Mouse (Mus musculus) MEL (cell line): ENCODE results near the gene Rps15. TPM values are rescaled to one million over a fixed set of nuclear protein-coding genes. Genes with fewer than 3 reads are reported as not detected.

Experiments used
- DNase-seq: peaks from one replicate; pipeline ENCODE4 v3.0.0; 2011; ENCODE audit warnings: low read depth, low spot score
- H3K27ac ChIP-seq: 2 replicates; pipeline ENCODE4 v1.5.1; 2012; ENCODE audit warnings: low read depth, mild to moderate bottlenecking, control low read depth, low read length, moderate library complexity; ENCODE audit not compliant: control insufficient read depth
- H3K27me3 ChIP-seq, 2 experiments: fragments of 150-350 bp in 1 of 2; sonication (generic) in 1 of 2; 2 replicates each; pipeline ENCODE4 v1.6.1; 2012; ENCODE audit warnings: low read length in 2 of 2, mild to moderate bottlenecking in 2 of 2, improper control_type of control experiment in 1 of 2, moderate library complexity in 1 of 2; ENCODE audit not compliant: insufficient read depth in 2 of 2, control insufficient read depth in 1 of 2
- H3K36me3 ChIP-seq, 2 experiments: 2 replicates each; pipeline ENCODE4 v1.6.1; 2012 to 2014; ENCODE audit warnings: low read length in 2 of 2, improper control_type of control experiment in 1 of 2, inconsistent platforms in 1 of 2, mild to moderate bottlenecking in 1 of 2; ENCODE audit not compliant: insufficient read depth in 2 of 2, control insufficient read depth in 1 of 2
- H3K4me1 ChIP-seq, 2 experiments: fragments of 150-350 bp in 1 of 2; sonication (generic) in 1 of 2; 2 replicates each; pipeline ENCODE4 v1.6.1; 2012; ENCODE audit warnings: low read length in 2 of 2, improper control_type of control experiment in 1 of 2, mild to moderate bottlenecking in 1 of 2; ENCODE audit not compliant: insufficient read depth in 2 of 2, control insufficient read depth in 1 of 2
- H3K4me3 ChIP-seq, 2 experiments: fragments of 150-350 bp in 1 of 2; sonication (generic) in 1 of 2; 2 replicates each; pipeline ENCODE4 v1.5.1; 2012; ENCODE audit warnings: low read depth in 2 of 2, low read length in 2 of 2, mild to moderate bottlenecking in 2 of 2, moderate library complexity in 2 of 2, control low read depth in 1 of 2, improper control_type of control experiment in 1 of 2; ENCODE audit not compliant: control insufficient read depth in 1 of 2, insufficient read depth in 1 of 2
- H3K79me2 ChIP-seq: 2 replicates; pipeline ENCODE4 v1.6.1; 2012; ENCODE audit warnings: mild to moderate bottlenecking, low read length, moderate library complexity; ENCODE audit not compliant: control insufficient read depth, poor library complexity, insufficient read depth
- H3K9ac ChIP-seq: 2 replicates; pipeline ENCODE4 v1.6.1; 2012; ENCODE audit warnings: low read depth, mild to moderate bottlenecking, control low read depth, low read length, moderate library complexity; ENCODE audit not compliant: control insufficient read depth, poor library complexity, severe bottlenecking
- H3K9me3 ChIP-seq: fragments of 150-350 bp; sonication (generic); replicated peaks from 2 replicates; pipeline ENCODE4 v1.6.1; 2012; ENCODE audit warnings: mild to moderate bottlenecking, low read length, improper control_type of control experiment, moderate library complexity; ENCODE audit not compliant: insufficient read depth
- BHLHE40 ChIP-seq: IDR thresholded peaks from 2 replicates; pipeline ENCODE4 v1.6.1; 2012; ENCODE audit warnings: low read depth, mild to moderate bottlenecking, inconsistent platforms, low read length, improper control_type of control experiment, borderline replicate concordance
- CHD2 ChIP-seq: IDR thresholded peaks from 2 replicates; pipeline ENCODE4 v1.6.1; 2011; ENCODE audit warnings: low read length, improper control_type of control experiment
- CTCF ChIP-seq, 3 experiments: IDR thresholded peaks in 2 of 3; conservative IDR thresholded peaks in 1 of 3; 2 replicates each; pipeline ENCODE4 v1.5.1; 2011 to 2012; ENCODE audit warnings: low read length in 3 of 3, low read depth in 2 of 3, mild to moderate bottlenecking in 2 of 3, improper control_type of control experiment in 1 of 3, inconsistent platforms in 1 of 3, mixed read lengths in 1 of 3, moderate library complexity in 1 of 3; ENCODE audit not compliant: control insufficient read depth in 1 of 3, insufficient read depth in 1 of 3, poor library complexity in 1 of 3, severe bottlenecking in 1 of 3
- E2F4 ChIP-seq: IDR thresholded peaks from 2 replicates; pipeline ENCODE4 v1.6.1; 2011; ENCODE audit warnings: low read depth, low read length, improper control_type of control experiment, borderline replicate concordance
- ELF1 ChIP-seq: IDR thresholded peaks from 2 replicates; pipeline ENCODE4 v1.6.1; 2014; ENCODE audit warnings: low read depth, mild to moderate bottlenecking, inconsistent platforms, low read length, improper control_type of control experiment, moderate library complexity
- EP300 ChIP-seq, 2 experiments: IDR thresholded peaks; 2 replicates each; pipeline ENCODE4 v1.6.1; 2011; ENCODE audit warnings: improper control_type of control experiment in 2 of 2, low read length in 2 of 2, low read depth in 1 of 2, mild to moderate bottlenecking in 1 of 2
- ETS1 ChIP-seq: IDR thresholded peaks from 2 replicates; pipeline ENCODE4 v1.6.1; 2012; ENCODE audit warnings: low read depth, mild to moderate bottlenecking, inconsistent platforms, low read length, improper control_type of control experiment, moderate library complexity
- GABPA ChIP-seq: IDR thresholded peaks from 2 replicates; pipeline ENCODE4 v1.6.1; 2012; ENCODE audit warnings: low read depth, mild to moderate bottlenecking, inconsistent platforms, low read length, improper control_type of control experiment, moderate library complexity
- GATA1 ChIP-seq: IDR thresholded peaks from 2 replicates; pipeline ENCODE4 v1.6.1; 2011; ENCODE audit warnings: low read depth, low read length, improper control_type of control experiment
- HCFC1 ChIP-seq: IDR thresholded peaks from 2 replicates; pipeline ENCODE4 v1.6.1; 2012; ENCODE audit warnings: low read depth, mild to moderate bottlenecking, inconsistent platforms, low read length, improper control_type of control experiment, moderate library complexity
- JUND ChIP-seq: IDR thresholded peaks from 2 replicates; pipeline ENCODE4 v1.6.1; 2011; ENCODE audit warnings: low read depth, mild to moderate bottlenecking, improper control_type of control experiment, low read length
- KAT2A ChIP-seq: conservative IDR thresholded peaks from 2 replicates; pipeline ENCODE4 v1.6.1; 2012; ENCODE audit warnings: low read depth, low read length, improper control_type of control experiment, inconsistent platforms
- MAFK ChIP-seq: IDR thresholded peaks from 2 replicates; pipeline ENCODE4 v1.6.1; 2011; ENCODE audit warnings: low read depth, mild to moderate bottlenecking, low read length, improper control_type of control experiment, borderline replicate concordance
- MAX ChIP-seq: IDR thresholded peaks from 2 replicates; pipeline ENCODE4 v1.6.1; 2011; ENCODE audit warnings: low read length, improper control_type of control experiment
- MEF2A ChIP-seq: IDR thresholded peaks from 2 replicates; pipeline ENCODE4 v1.6.1; 2014; ENCODE audit warnings: low read depth, mild to moderate bottlenecking, inconsistent platforms, low read length, improper control_type of control experiment; ENCODE audit not compliant: poor library complexity, insufficient replicate concordance, severe bottlenecking; ENCODE audit errors: extremely low read depth
- MXI1 ChIP-seq: IDR thresholded peaks from 2 replicates; pipeline ENCODE4 v1.6.1; 2011; ENCODE audit warnings: mild to moderate bottlenecking, low read depth, low read length, improper control_type of control experiment
- MYC ChIP-seq: IDR thresholded peaks from 2 replicates; pipeline ENCODE4 v1.6.1; 2011; ENCODE audit warnings: low read depth, mild to moderate bottlenecking, low read length, improper control_type of control experiment, moderate library complexity
- NELFE ChIP-seq: IDR thresholded peaks from 2 replicates; pipeline ENCODE4 v1.6.1; 2011; ENCODE audit warnings: low read depth, low read length, improper control_type of control experiment
- NRF1 ChIP-seq: IDR thresholded peaks from 2 replicates; pipeline ENCODE4 v1.6.1; 2014; ENCODE audit warnings: low read depth, mild to moderate bottlenecking, inconsistent platforms, low read length, improper control_type of control experiment, moderate library complexity; ENCODE audit not compliant: poor library complexity, insufficient read depth, severe bottlenecking
- POLR2A ChIP-seq, 2 experiments: IDR thresholded peaks; 2 replicates each; pipeline ENCODE4 v1.6.1; 2011 to 2012; ENCODE audit warnings: low read length in 2 of 2, mild to moderate bottlenecking in 2 of 2, control low read depth in 1 of 2, improper control_type of control experiment in 1 of 2, low read depth in 1 of 2, moderate library complexity in 1 of 2; ENCODE audit not compliant: control insufficient read depth in 1 of 2, insufficient read depth in 1 of 2, poor library complexity in 1 of 2
- POLR2AphosphoS2 ChIP-seq: IDR thresholded peaks from 2 replicates; pipeline ENCODE4 v1.6.1; 2011; ENCODE audit warnings: low read length, improper control_type of control experiment
- POLR2AphosphoS5 ChIP-seq: IDR thresholded peaks from 2 replicates; pipeline ENCODE4 v1.6.1; 2012; ENCODE audit warnings: low read depth, borderline replicate concordance, mild to moderate bottlenecking, inconsistent platforms, low read length, moderate library complexity, mixed read lengths
- RAD21 ChIP-seq: IDR thresholded peaks from 2 replicates; pipeline ENCODE4 v1.6.1; 2011; ENCODE audit warnings: mild to moderate bottlenecking, low read depth, low read length, improper control_type of control experiment
- RCOR1 ChIP-seq: IDR thresholded peaks from 2 replicates; pipeline ENCODE4 v1.6.1; 2012; ENCODE audit warnings: low read depth, mild to moderate bottlenecking, inconsistent platforms, low read length, improper control_type of control experiment
- SIN3A ChIP-seq: IDR thresholded peaks from 2 replicates; pipeline ENCODE4 v1.6.1; 2012; ENCODE audit warnings: low read length, improper control_type of control experiment, inconsistent platforms
- SMC3 ChIP-seq: IDR thresholded peaks from 2 replicates; pipeline ENCODE4 v1.6.1; 2011; ENCODE audit warnings: low read depth, low read length, improper control_type of control experiment
- TAL1 ChIP-seq: IDR thresholded peaks from 2 replicates; pipeline ENCODE4 v1.6.1; 2012; ENCODE audit warnings: mild to moderate bottlenecking, inconsistent platforms, low read length, moderate library complexity, mixed read lengths
- TBP ChIP-seq: IDR thresholded peaks from 2 replicates; pipeline ENCODE4 v1.8.0; 2011; ENCODE audit warnings: low read depth, low read length, improper control_type of control experiment
- TCF12 ChIP-seq: IDR thresholded peaks from 2 replicates; pipeline ENCODE4 v1.6.1; 2014; ENCODE audit warnings: low read depth, mild to moderate bottlenecking, inconsistent platforms, low read length, improper control_type of control experiment, moderate library complexity
- UBTF ChIP-seq: IDR thresholded peaks from 2 replicates; pipeline ENCODE4 v1.6.1; 2012; ENCODE audit warnings: low read depth, mild to moderate bottlenecking, inconsistent platforms, low read length, improper control_type of control experiment, moderate library complexity, borderline replicate concordance; ENCODE audit not compliant: insufficient read depth
- USF1 ChIP-seq: IDR thresholded peaks from 2 replicates; pipeline ENCODE4 v1.6.1; 2014; ENCODE audit warnings: low read depth, mild to moderate bottlenecking, inconsistent platforms, low read length, improper control_type of control experiment, moderate library complexity
- USF2 ChIP-seq, 2 experiments: IDR thresholded peaks; 2 replicates each; pipeline ENCODE4 v1.6.1; 2011 to 2012; ENCODE audit warnings: improper control_type of control experiment in 2 of 2, low read length in 2 of 2, borderline replicate concordance in 1 of 2, inconsistent platforms in 1 of 2, low read depth in 1 of 2, mild to moderate bottlenecking in 1 of 2; ENCODE audit not compliant: insufficient read depth in 1 of 2
- ZKSCAN1 ChIP-seq: IDR thresholded peaks from 2 replicates; pipeline ENCODE4 v1.6.1; 2012; ENCODE audit warnings: low read depth, mild to moderate bottlenecking, inconsistent platforms, low read length, improper control_type of control experiment, moderate library complexity
- ZMIZ1 ChIP-seq: IDR thresholded peaks from 2 replicates; pipeline ENCODE4 v1.6.1; 2012; ENCODE audit warnings: low read depth, mild to moderate bottlenecking, inconsistent platforms, low read length, improper control_type of control experiment, moderate library complexity
- ZNF384 ChIP-seq: IDR thresholded peaks from 2 replicates; pipeline ENCODE4 v1.6.1; 2012; ENCODE audit warnings: low read depth, mild to moderate bottlenecking, inconsistent platforms, low read length, improper control_type of control experiment
- polyA plus RNA-seq, 2 experiments: library from polyadenylated mRNA; stranded (reverse) in 1 of 2; unstranded in 1 of 2; fragments of >175 nt in 1 of 2; fragments of >200 nt in 1 of 2; gene quantifications; 2 replicates each; pipeline versions ENCODE4 v1.2.1 to v1.2.4; 2012; ENCODE audit warnings: low replicate concordance in 2 of 2, low read depth in 1 of 2; ENCODE audit not compliant: insufficient read length in 2 of 2, insufficient read depth in 1 of 2, missing spikeins in 1 of 2
- total RNA-seq: library from RNA; depleted of rRNA; stranded (reverse); fragments of 300-350 nt; gene quantifications from 2 replicates; pipeline ENCODE4 v1.2.3, GENCODE M21; 2012

Gene Rps15
- total and polyA plus RNA-seq, 3 experiments: 1,331 to 4,320 (median 3,905) TPM

DNA sequence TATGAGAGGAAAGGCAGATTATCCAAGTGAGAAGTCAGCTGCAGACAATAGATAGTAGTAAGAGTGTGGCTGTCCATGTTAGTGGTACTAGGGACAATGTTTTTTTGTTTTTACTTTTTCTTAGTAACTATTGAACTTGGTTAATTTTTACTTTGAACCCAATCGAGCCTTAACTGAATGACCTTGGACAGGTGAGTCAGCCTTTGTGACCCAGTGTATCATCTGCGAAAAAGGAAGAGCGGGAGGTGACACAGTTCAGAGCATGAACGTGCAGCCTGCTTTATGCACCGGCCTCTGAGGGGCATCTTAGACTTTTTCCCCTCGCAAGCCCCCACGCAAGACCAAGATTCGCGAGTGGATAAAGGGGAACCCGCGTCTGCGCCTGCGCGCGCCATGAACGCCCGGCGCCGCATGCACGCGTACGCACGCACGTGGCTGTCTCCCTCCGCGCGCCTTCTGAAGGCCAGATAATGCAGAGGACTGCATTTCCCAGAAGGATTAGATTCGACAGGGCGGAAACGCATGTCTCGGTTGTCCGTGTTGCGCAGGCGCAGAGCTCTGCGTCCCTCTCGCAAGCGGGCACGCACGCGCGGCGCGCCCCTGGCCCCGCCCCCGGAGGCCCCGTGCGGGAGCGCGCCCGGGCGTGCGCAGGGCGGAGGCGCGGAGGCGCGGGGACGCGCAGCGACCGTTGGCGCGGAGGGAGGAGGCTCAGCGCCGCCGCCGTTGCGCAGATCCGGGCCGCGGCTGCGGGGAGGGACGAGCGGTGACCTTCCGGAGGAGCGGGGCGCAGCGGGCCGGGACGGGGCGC, 27.7 kb upstream of the Rps15 start:
- Histone ChIP-seq H3K27me3 (no peaks in the 10 kb centered on the region), H3K9me3 (no peaks in the 10 kb centered on the region), H3K4me1 (peaks cover 6 to 34% of the 10 kb centered on the region in 2 experiments; a peak in 3 of 4 replicates), H3K9ac (peak overlapping the region; percentile 93), H3K4me3 (peak overlapping the region; percentile 91 to 98), H3K36me3 (peaks cover 4 to 22% of the 10 kb centered on the region in 2 experiments), H3K27ac (peak overlapping the region; percentile 74), H3K79me2 (peaks cover 44% of the 10 kb centered on the region)
- DNase-seq: peak; percentile 98
- TF ChIP-seq USF1: peak; percentile 88
- TF ChIP-seq E2F4: peak; percentile 37; the same call in 1 of the 2 replicates
- peak; percentile 83 to 84; a peak in 3 of 4 replicates for TF ChIP-seq POLR2A (IDR thresholded peaks at IDR 0.05; ENCODE audit: control insufficient read depth in 1 of 2, insufficient read depth in 1 of 2, low read depth in 1 of 2, low read length in 2 of 2, poor library complexity in 1 of 2)
- TF ChIP-seq NRF1: peak; percentile 86
- no peak for TF ChIP-seq RCOR1
- TF ChIP-seq RAD21: no peak
- TF ChIP-seq POLR2AphosphoS2: peak; percentile 78; the same call in 1 of the 2 replicates
- peak; percentile 19; the same call in 1 of the 2 replicates for TF ChIP-seq ETS1
- TF ChIP-seq TAL1: peak; percentile 64
- TF ChIP-seq NELFE: peak; percentile 78
- peak; percentile 99 for TF ChIP-seq MAX
- peak; percentile 93 for TF ChIP-seq ELF1
- TF ChIP-seq SIN3A: peak; percentile 75
- TF ChIP-seq MYC: peak; percentile 99
- TF ChIP-seq KAT2A: peak; percentile 92
- TF ChIP-seq GABPA: no peak
- TF ChIP-seq TBP: no peak
- TF ChIP-seq GATA1: peak; percentile 61
- no peak for TF ChIP-seq USF2 (IDR thresholded peaks at IDR 0.05; ENCODE audit: borderline replicate concordance in 1 of 2, insufficient read depth in 1 of 2, low read depth in 1 of 2, low read length in 2 of 2)
- TF ChIP-seq EP300 (IDR thresholded peaks at IDR 0.05; ENCODE audit: low read depth in 1 of 2, low read length in 2 of 2): peak; percentile 26 to 28; a peak in 2 of 4 replicates
- TF ChIP-seq CTCF (IDR thresholded peaks at IDR 0.05 in 2 of 3, conservative IDR thresholded peaks at IDR 0.05 in 1 of 3; ENCODE audit: control insufficient read depth in 1 of 3, insufficient read depth in 1 of 3, low read depth in 2 of 3, low read length in 3 of 3, poor library complexity in 1 of 3, severe bottlenecking in 1 of 3): 0 out of 6 replicates have a peak, but pooled peaks of 1 of the 3 experiments have one; percentile 2
- no peak for TF ChIP-seq POLR2AphosphoS5
- TF ChIP-seq BHLHE40: peak; percentile 85
- no peak for TF ChIP-seq CHD2
- peak; percentile 69; the same call in 1 of the 2 replicates for TF ChIP-seq ZMIZ1
- TF ChIP-seq ZNF384: no peak
- TF ChIP-seq HCFC1: peak; percentile 96
- no peak for TF ChIP-seq ZKSCAN1
- TF ChIP-seq MEF2A: no peak
- TF ChIP-seq JUND: no peak
- TF ChIP-seq TCF12: no peak; the same call in 1 of the 2 replicates
- TF ChIP-seq SMC3: no peak
- no peak for TF ChIP-seq UBTF
- TF ChIP-seq MAFK: no peak
- TF ChIP-seq MXI1: peak; percentile 96
